Mouse (Mus musculus) liver, embryonic 12.5 days (tissue): Measurements from ENCODE around the gene Pds5b. TPM values are rescaled to one million over a fixed set of nuclear protein-coding genes. Genes with fewer than 3 reads are reported as not detected.

ENCODE experiments used
- ATAC-seq: fragments of 200-750 bp; cut with Nextera tagmentation; 2 replicates; pipeline ENCODE4 v1.8.0; 2017; ENCODE audit warnings: moderate number of reproducible peaks, mild to moderate bottlenecking, moderate library complexity
- H3K27ac ChIP-seq: fragments of 300-500 bp; sonication (generic); 2 replicates; pipeline ENCODE4 v1.5.1; 2016; ENCODE audit warnings: mild to moderate bottlenecking
- H3K27me3 ChIP-seq: fragments of 300-500 bp; sonication (generic); replicated peaks from 2 replicates; pipeline ENCODE4 v1.6.1; 2016; ENCODE audit warnings: mild to moderate bottlenecking, moderate library complexity
- H3K36me3 ChIP-seq: fragments of 300-500 bp; sonication (generic); 2 replicates; pipeline ENCODE4 v1.6.1; 2016; ENCODE audit warnings: mild to moderate bottlenecking, moderate library complexity
- H3K4me1 ChIP-seq: fragments of 300-500 bp; sonication (generic); 2 replicates; pipeline ENCODE4 v1.6.1; 2016
- H3K4me2 ChIP-seq: fragments of 300-500 bp; sonication (generic); 2 replicates; pipeline ENCODE4 v1.6.1; 2016; ENCODE audit warnings: mild to moderate bottlenecking, moderate library complexity
- H3K4me3 ChIP-seq: fragments of 300-500 bp; sonication (generic); 2 replicates; pipeline ENCODE4 v1.5.1; 2016; ENCODE audit warnings: mild to moderate bottlenecking, moderate library complexity
- H3K9ac ChIP-seq: fragments of 300-500 bp; sonication (generic); 2 replicates; pipeline ENCODE4 v1.6.1; 2016; ENCODE audit warnings: mild to moderate bottlenecking, moderate library complexity
- H3K9me3 ChIP-seq: fragments of 300-500 bp; sonication (generic); replicated peaks from 2 replicates; pipeline ENCODE4 v1.6.1; 2016; ENCODE audit warnings: mild to moderate bottlenecking, moderate library complexity
- WGBS: fragments of 180-500 bp; shearing (Covaris S2); methylation state at CpG from one replicate; pipeline ENCODE4 v1.1.7; 2016; ENCODE audit not compliant: insufficient replicate concordance; 5-methylcytosine and 5-hydroxymethylcytosine counted together
- polyA plus RNA-seq: library from polyadenylated mRNA; unstranded; fragments of >200 nt; fragmentation: Nextera tagmentation; extraction: Ambion mirVana; gene quantifications from 2 replicates; pipeline ENCODE4 v1.2.1, GENCODE M21; 2016

Pds5b gene
- polyA plus RNA-seq, 1 experiment from 2014 or later = 16.4 TPM

GRCm38 (mm10) chr5:150789039-150789438 is 115.5 kb downstream of the Pds5b start:
- H3K9me3 ChIP-seq = no peaks in the 10 kb centered on the region
- no peak overlapping the region for H3K27ac ChIP-seq
- no peak for ATAC-seq
- H3K36me3 ChIP-seq = peaks cover 68% of the 10 kb centered on the region
- H3K4me1 ChIP-seq = no peaks in the 10 kb centered on the region
- H3K4me3 ChIP-seq = no peak overlapping the region
- no peaks in the 10 kb centered on the region for H3K27me3 ChIP-seq
- WGBS = 91% methylated on average over 2 of the region's 2 CpGs
- H3K9ac ChIP-seq = no peak overlapping the region
- H3K4me2 ChIP-seq = no peak overlapping the region

GRCm38 (mm10) chr5:150794181-150794580 is 120.6 kb downstream of the Pds5b start:
- Histone ChIP-seq H3K36me3 (peaks cover 72% of the 10 kb centered on the region), H3K4me2 (no peak overlapping the region), H3K9me3 (no peaks in the 10 kb centered on the region), H3K4me1 (no peaks in the 10 kb centered on the region), H3K4me3 (no peak overlapping the region), H3K27ac (no peak overlapping the region), H3K9ac (no peak overlapping the region), H3K27me3 (no peaks in the 10 kb centered on the region)
- ATAC-seq = no peak
- WGBS = 89% methylated on average over 6 of the region's 6 CpGs

- Histone ChIP-seq H3K9me3 (no peaks in the 10 kb centered on the region), H3K4me3 (no peak overlapping the region), H3K27ac (no peak overlapping the region), H3K36me3 (peaks cover 66% of the 10 kb centered on the region), H3K27me3 (no peaks in the 10 kb centered on the region), H3K4me1 (no peaks in the 10 kb centered on the region), H3K4me2 (no peak overlapping the region), H3K9ac (no peak overlapping the region)
- 83% methylated on average over 2 of the region's 2 CpGs for WGBS
- no peak for ATAC-seq
These were observed 126.5 kb downstream of the Pds5b start for GRCm38 (mm10) chr5:150800056-150800455.

DNA sequence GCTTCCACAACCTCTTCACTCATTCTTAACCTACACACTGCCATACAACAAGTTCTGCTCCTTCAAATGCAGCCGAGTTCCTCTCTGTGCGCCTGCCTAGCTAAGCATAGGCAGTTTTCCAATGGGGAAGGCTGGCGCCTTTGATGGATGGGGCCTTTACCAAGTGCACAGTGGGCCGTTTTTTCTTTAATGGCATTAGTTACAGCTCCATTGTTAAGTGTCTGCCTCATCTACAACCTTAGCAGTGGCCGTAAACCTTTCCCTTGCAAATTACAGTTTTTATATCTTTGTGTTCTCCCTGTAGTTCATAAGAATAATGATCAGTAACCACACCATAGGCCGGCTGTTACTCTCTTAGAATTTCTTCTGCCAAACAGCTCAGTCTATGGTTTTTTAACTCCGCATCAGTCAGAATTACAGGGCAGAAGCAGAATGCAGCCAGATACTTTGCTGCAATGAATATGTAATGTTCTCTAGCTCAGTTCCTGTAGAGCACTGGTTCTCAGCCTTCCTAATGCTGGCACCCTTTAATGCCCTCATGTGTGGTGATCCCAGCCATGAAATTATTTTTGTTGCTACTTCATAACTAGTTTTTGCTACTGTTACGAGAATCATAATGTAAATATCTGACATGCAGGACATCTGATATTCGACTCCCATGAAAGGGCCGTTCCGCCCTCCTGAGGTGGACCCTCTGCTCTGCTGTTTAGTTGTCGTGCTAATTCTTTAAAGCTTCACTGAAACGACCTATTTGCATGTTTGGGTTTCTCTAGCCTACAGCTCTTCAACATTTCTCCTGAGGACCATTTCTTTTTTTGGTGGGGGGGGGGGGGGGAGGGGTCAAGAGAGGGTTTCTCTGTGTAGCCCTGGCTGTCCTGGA is 140.8 kb downstream of the Pds5b start:
- Histone ChIP-seq H3K27me3 (no peaks in the 10 kb centered on the region), H3K4me2 (no peak overlapping the region), H3K9me3 (no peaks in the 10 kb centered on the region), H3K4me1 (no peaks in the 10 kb centered on the region), H3K9ac (no peak overlapping the region), H3K27ac (no peak overlapping the region), H3K36me3 (no peaks in the 10 kb centered on the region), H3K4me3 (no peak overlapping the region)
- WGBS = 79% methylated on average over 13 of the region's 13 CpGs
- ATAC-seq = no peak

DNA sequence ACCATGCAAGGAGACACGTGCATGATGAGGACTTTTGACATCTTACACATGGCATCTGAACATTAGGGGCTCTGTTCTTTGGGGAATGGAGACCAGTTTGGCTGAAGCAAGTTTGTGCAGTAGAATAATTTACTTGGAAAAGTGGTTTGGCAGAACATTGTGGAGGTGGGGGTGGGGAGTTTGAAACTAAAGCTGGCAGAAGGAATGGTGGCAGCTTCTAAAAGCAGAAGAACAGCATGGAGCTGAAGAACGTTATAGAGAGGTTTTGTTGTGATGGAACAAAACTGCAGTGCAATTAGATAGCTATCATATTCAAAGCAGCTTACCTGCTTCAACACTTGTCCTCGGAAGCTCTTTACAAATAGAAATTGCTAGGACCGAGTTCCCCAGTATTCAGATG is 141.9 kb downstream of the Pds5b start:
- no peak overlapping the region for H3K4me3 ChIP-seq
- H3K27me3 ChIP-seq = no peaks in the 10 kb centered on the region
- no peak overlapping the region for H3K9ac ChIP-seq
- no peaks in the 10 kb centered on the region for H3K4me1 ChIP-seq
- H3K4me2 ChIP-seq = no peak overlapping the region
- no peak overlapping the region for H3K27ac ChIP-seq
- no peaks in the 10 kb centered on the region for H3K9me3 ChIP-seq
- H3K36me3 ChIP-seq = no peaks in the 10 kb centered on the region
- WGBS = 70% methylated on average over 4 of the region's 4 CpGs
- ATAC-seq = no peak

GRCm38 (mm10) chr5:150816775-150817174 is 143.2 kb downstream of the Pds5b start:
- Histone ChIP-seq H3K4me1 (no peaks in the 10 kb centered on the region), H3K4me2 (no peak overlapping the region), H3K36me3 (no peaks in the 10 kb centered on the region), H3K4me3 (no peak overlapping the region), H3K9me3 (no peaks in the 10 kb centered on the region), H3K27ac (no peak overlapping the region), H3K9ac (no peak overlapping the region), H3K27me3 (no peaks in the 10 kb centered on the region)
- ATAC-seq = no peak
- 70% methylated on average over 5 of the region's 5 CpGs for WGBS

- no peak overlapping the region for H3K4me2 ChIP-seq
- no peak overlapping the region for H3K4me3 ChIP-seq
- no peak for ATAC-seq
- no peaks in the 10 kb centered on the region for H3K9me3 ChIP-seq
- H3K27ac ChIP-seq = no peak overlapping the region
- H3K36me3 ChIP-seq = no peaks in the 10 kb centered on the region
- no peaks in the 10 kb centered on the region for H3K4me1 ChIP-seq
- no peaks in the 10 kb centered on the region for H3K27me3 ChIP-seq
- H3K9ac ChIP-seq = no peak overlapping the region
- WGBS = 54% methylated on average over 2 of the region's 2 CpGs
These were observed 144.5 kb downstream of the Pds5b start for GRCm38 (mm10) chr5:150818041-150818440.

DNA sequence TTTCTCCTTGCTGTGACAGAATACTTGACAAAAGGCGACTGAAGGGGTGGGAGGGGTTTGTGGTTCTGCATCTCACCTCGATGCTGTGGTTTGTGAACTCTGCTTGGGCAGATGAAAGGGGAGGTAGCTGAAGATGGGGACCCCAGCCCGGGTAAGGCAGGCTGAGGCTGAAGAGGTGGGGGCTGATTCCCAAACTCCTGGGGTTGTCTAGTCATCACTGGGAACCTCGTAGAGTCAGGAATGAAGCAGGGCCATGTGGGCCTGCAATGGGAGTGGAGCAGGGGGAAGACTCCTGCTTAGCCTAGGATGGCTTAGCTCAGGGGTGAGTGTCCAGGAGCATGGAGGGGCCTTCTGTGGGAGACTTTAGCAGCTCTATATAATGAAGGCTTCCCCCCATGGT is 145.3 kb downstream of the Pds5b start:
- ATAC-seq = no peak
- Histone ChIP-seq H3K27me3 (no peaks in the 10 kb centered on the region), H3K4me1 (no peaks in the 10 kb centered on the region), H3K4me2 (no peak overlapping the region), H3K27ac (no peak overlapping the region), H3K9me3 (no peaks in the 10 kb centered on the region), H3K9ac (no peak overlapping the region), H3K4me3 (no peak overlapping the region), H3K36me3 (no peaks in the 10 kb centered on the region)
- WGBS = 55% methylated on average over 4 of the region's 4 CpGs

- Histone ChIP-seq H3K36me3 (no peaks in the 10 kb centered on the region), H3K9me3 (no peaks in the 10 kb centered on the region), H3K4me1 (no peaks in the 10 kb centered on the region), H3K4me3 (no peak overlapping the region), H3K9ac (no peak overlapping the region), H3K27me3 (no peaks in the 10 kb centered on the region), H3K4me2 (no peak overlapping the region), H3K27ac (no peak overlapping the region)
- WGBS = 67% methylated on average over 5 of the region's 5 CpGs
- ATAC-seq = no peak
These were observed 146.0 kb downstream of the Pds5b start for GRCm38 (mm10) chr5:150819520-150819919.

DNA sequence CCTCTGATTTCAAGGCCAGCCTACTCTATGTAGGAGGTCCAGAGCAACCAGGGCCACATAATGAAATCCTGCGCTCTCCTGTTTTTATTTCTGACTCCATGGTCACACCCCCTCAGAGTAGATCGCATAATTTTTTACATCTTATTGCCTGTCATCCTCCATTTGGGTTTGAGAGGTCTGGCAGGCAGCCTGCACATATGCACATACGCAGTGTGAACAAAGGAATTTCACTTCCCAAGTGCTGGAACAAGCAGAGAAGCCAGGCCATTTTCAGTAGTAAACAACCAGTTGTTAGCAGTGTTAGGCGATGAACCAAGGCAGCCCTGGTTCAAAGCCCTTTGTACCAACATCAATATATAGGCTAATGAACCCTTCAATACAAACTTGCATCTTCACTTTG is 147.6 kb downstream of the Pds5b start:
- 78% methylated on average over 4 of the region's 4 CpGs for WGBS
- Histone ChIP-seq H3K4me1 (no peaks in the 10 kb centered on the region), H3K4me3 (no peak overlapping the region), H3K36me3 (no peaks in the 10 kb centered on the region), H3K27me3 (no peaks in the 10 kb centered on the region), H3K27ac (no peak overlapping the region), H3K9me3 (no peaks in the 10 kb centered on the region), H3K9ac (no peak overlapping the region), H3K4me2 (no peak overlapping the region)
- no peak for ATAC-seq

- 69% methylated on average over 6 of the region's 6 CpGs for WGBS
- Histone ChIP-seq H3K27me3 (no peaks in the 10 kb centered on the region), H3K9ac (no peak overlapping the region), H3K4me1 (no peaks in the 10 kb centered on the region), H3K27ac (no peak overlapping the region), H3K9me3 (no peaks in the 10 kb centered on the region), H3K36me3 (no peaks in the 10 kb centered on the region), H3K4me2 (no peak overlapping the region), H3K4me3 (no peak overlapping the region)
- ATAC-seq = no peak
These were observed 149.2 kb downstream of the Pds5b start for GRCm38 (mm10) chr5:150822781-150823180.

DNA sequence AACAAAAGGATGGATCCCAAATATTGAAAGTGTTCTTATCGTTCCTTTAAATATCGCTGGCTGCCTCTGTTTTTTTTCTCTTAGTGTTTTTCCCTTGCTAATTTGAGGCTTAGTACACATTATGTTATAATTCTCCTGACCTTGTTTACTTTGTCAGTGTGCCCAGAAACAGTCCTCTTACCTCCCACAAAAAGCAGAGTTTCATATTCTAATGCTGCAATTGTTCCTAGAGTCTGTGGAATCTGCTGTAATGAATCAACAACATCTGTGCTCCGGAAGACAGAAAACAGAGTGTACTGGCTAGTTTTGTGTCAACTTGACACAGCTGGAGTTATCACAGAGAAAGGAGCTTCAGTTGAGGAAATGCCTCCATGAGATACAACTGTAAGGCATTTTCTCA is 149.8 kb downstream of the Pds5b start:
- Histone ChIP-seq H3K27ac (no peak overlapping the region), H3K4me3 (no peak overlapping the region), H3K4me1 (no peaks in the 10 kb centered on the region), H3K4me2 (no peak overlapping the region), H3K9ac (no peak overlapping the region), H3K36me3 (no peaks in the 10 kb centered on the region), H3K9me3 (no peaks in the 10 kb centered on the region), H3K27me3 (no peaks in the 10 kb centered on the region)
- ATAC-seq = no peak
- WGBS = 76% methylated on average over 3 of the region's 3 CpGs

DNA sequence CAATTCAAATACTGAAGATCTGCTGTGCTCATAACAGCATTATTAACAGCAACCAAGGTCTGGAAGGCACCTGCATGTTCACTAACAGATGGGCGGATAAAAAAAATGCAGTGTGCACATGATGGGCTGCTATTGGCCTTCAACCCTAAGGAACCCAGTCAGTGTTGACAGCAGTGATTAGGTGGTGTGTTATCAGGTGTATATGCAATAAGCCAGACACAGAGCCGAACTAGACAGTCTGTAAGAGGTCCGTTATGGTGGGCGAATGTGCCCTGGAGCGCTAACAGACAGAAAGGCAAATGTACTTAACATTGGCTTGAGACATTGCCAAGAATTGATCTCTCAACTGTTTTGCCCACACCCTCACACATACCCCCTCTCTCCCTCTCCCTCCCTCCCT is 156.0 kb downstream of the Pds5b start:
- Histone ChIP-seq H3K36me3 (no peaks in the 10 kb centered on the region), H3K27ac (no peak overlapping the region), H3K27me3 (no peaks in the 10 kb centered on the region), H3K4me2 (no peak overlapping the region), H3K4me1 (no peaks in the 10 kb centered on the region), H3K9me3 (no peaks in the 10 kb centered on the region), H3K9ac (no peak overlapping the region), H3K4me3 (no peak overlapping the region)
- 78% methylated on average over 5 of the region's 5 CpGs for WGBS
- no peak for ATAC-seq
